Mouse (Mus musculus): ENCODE results near the gene Tbc1d9b. TPM values are rescaled to one million over a fixed set of nuclear protein-coding genes. Genes with fewer than 3 reads are reported as not detected.

The Tbc1d9b gene
- polyA plus RNA-seq, 1 experiment from 2014 or later: 16.7 TPM

GRCm38 (mm10) chr11:50147267-50147957 is 16.2 kb downstream of the Tbc1d9b start:
- Histone ChIP-seq H3K9ac (ENCODE audit: low read depth, low read length) (no peak overlapping the region), H3K4me2 (replicated peaks; ENCODE audit: low read depth) (no peak overlapping the region), H3K27ac (ENCODE audit: low read depth, low read length) (no peak overlapping the region; the same call in 1 of the 2 replicates), H3K36me3 (ENCODE audit: control insufficient read depth, insufficient read depth) (peaks cover 72% of the 10 kb centered on the region), H3K9me3 (ENCODE audit: control insufficient read depth) (no peaks in the 10 kb centered on the region), H3K4me1 (replicated peaks; ENCODE audit: control insufficient read depth, insufficient read depth, low read length) (no peaks in the 10 kb centered on the region), H3K27me3 (replicated peaks; ENCODE audit: control insufficient read depth, insufficient read depth, low read length) (no peaks in the 10 kb centered on the region), H3K4me3 (ENCODE audit: low read depth, low read length) (no peak overlapping the region)
- WGBS: 71% methylated on average over 9 of the region's 9 CpGs
- no peak for ATAC-seq
- no peak for TF ChIP-seq CTCF (IDR thresholded peaks at IDR 0.05; ENCODE audit: low read depth)

GRCm38 (mm10) chr11:50147958-50148476 is 16.8 kb downstream of the Tbc1d9b start:
- peaks cover 72% of the 10 kb centered on the region for H3K36me3 ChIP-seq (ENCODE audit: control insufficient read depth, insufficient read depth)
- H3K27ac ChIP-seq (ENCODE audit: low read depth, low read length): no peak overlapping the region
- H3K4me1 ChIP-seq (replicated peaks; ENCODE audit: control insufficient read depth, insufficient read depth, low read length): no peaks in the 10 kb centered on the region
- WGBS: 96% methylated on average over 11 of the region's 11 CpGs
- no peaks in the 10 kb centered on the region for H3K9me3 ChIP-seq (ENCODE audit: control insufficient read depth)
- H3K9ac ChIP-seq (ENCODE audit: low read depth, low read length): no peak overlapping the region; the same call in 1 of the 2 replicates
- no peak for TF ChIP-seq CTCF (IDR thresholded peaks at IDR 0.05; ENCODE audit: low read depth)
- H3K27me3 ChIP-seq (replicated peaks; ENCODE audit: control insufficient read depth, insufficient read depth, low read length): no peaks in the 10 kb centered on the region
- no peak overlapping the region for H3K4me2 ChIP-seq (replicated peaks; ENCODE audit: low read depth)
- no peak for ATAC-seq
- no peak overlapping the region for H3K4me3 ChIP-seq (ENCODE audit: low read depth, low read length)

- no peak overlapping the region for H3K27ac ChIP-seq (ENCODE audit: low read depth, low read length)
- no peak overlapping the region for H3K4me2 ChIP-seq (replicated peaks; ENCODE audit: low read depth)
- TF ChIP-seq CTCF (IDR thresholded peaks at IDR 0.05; ENCODE audit: low read depth): no peak
- ATAC-seq: no peak
- no peaks in the 10 kb centered on the region for H3K27me3 ChIP-seq (replicated peaks; ENCODE audit: control insufficient read depth, insufficient read depth, low read length)
- H3K9me3 ChIP-seq (ENCODE audit: control insufficient read depth): no peaks in the 10 kb centered on the region
- H3K36me3 ChIP-seq (ENCODE audit: control insufficient read depth, insufficient read depth): peaks cover 77% of the 10 kb centered on the region
- H3K4me1 ChIP-seq (replicated peaks; ENCODE audit: control insufficient read depth, insufficient read depth, low read length): no peaks in the 10 kb centered on the region
- H3K4me3 ChIP-seq (ENCODE audit: low read depth, low read length): no peak overlapping the region
- H3K9ac ChIP-seq (ENCODE audit: low read depth, low read length): no peak overlapping the region
- WGBS: 78% methylated on average over 7 of the region's 7 CpGs
These were observed 18.0 kb downstream of the Tbc1d9b start for GRCm38 (mm10) chr11:50149200-50149599.

GRCm38 (mm10) chr11:50149603-50150150 is 18.5 kb downstream of the Tbc1d9b start:
- peaks cover 81% of the 10 kb centered on the region for H3K36me3 ChIP-seq (ENCODE audit: control insufficient read depth, insufficient read depth)
- no peak overlapping the region for H3K4me2 ChIP-seq (replicated peaks; ENCODE audit: low read depth)
- no peak overlapping the region for H3K4me3 ChIP-seq (ENCODE audit: low read depth, low read length)
- H3K9ac ChIP-seq (ENCODE audit: low read depth, low read length): no peak overlapping the region
- no peaks in the 10 kb centered on the region for H3K4me1 ChIP-seq (replicated peaks; ENCODE audit: control insufficient read depth, insufficient read depth, low read length)
- ATAC-seq: no peak
- no peaks in the 10 kb centered on the region for H3K9me3 ChIP-seq (ENCODE audit: control insufficient read depth)
- H3K27me3 ChIP-seq (replicated peaks; ENCODE audit: control insufficient read depth, insufficient read depth, low read length): no peaks in the 10 kb centered on the region
- no peak overlapping the region for H3K27ac ChIP-seq (ENCODE audit: low read depth, low read length)
- no peak for TF ChIP-seq CTCF (IDR thresholded peaks at IDR 0.05; ENCODE audit: low read depth)
- 80% methylated on average over 9 of the region's 9 CpGs for WGBS

- ATAC-seq: no peak
- no peak for TF ChIP-seq CTCF (IDR thresholded peaks at IDR 0.05; ENCODE audit: low read depth)
- no peak overlapping the region for H3K4me2 ChIP-seq (replicated peaks; ENCODE audit: low read depth)
- no peak overlapping the region for H3K27ac ChIP-seq (ENCODE audit: low read depth, low read length)
- no peaks in the 10 kb centered on the region for H3K9me3 ChIP-seq (ENCODE audit: control insufficient read depth)
- H3K4me3 ChIP-seq (ENCODE audit: low read depth, low read length): no peak overlapping the region
- H3K36me3 ChIP-seq (ENCODE audit: control insufficient read depth, insufficient read depth): peaks cover 83% of the 10 kb centered on the region
- no peaks in the 10 kb centered on the region for H3K4me1 ChIP-seq (replicated peaks; ENCODE audit: control insufficient read depth, insufficient read depth, low read length)
- H3K9ac ChIP-seq (ENCODE audit: low read depth, low read length): no peak overlapping the region
- H3K27me3 ChIP-seq (replicated peaks; ENCODE audit: control insufficient read depth, insufficient read depth, low read length): no peaks in the 10 kb centered on the region
- 87% methylated on average over 3 of the region's 3 CpGs for WGBS
These were observed 20.2 kb downstream of the Tbc1d9b start for GRCm38 (mm10) chr11:50151374-50151773.

- H3K9me3 ChIP-seq (ENCODE audit: control insufficient read depth): no peaks in the 10 kb centered on the region
- 78% methylated on average over 9 of the region's 9 CpGs for WGBS
- ATAC-seq: no peak
These were observed 23.0 kb downstream of the Tbc1d9b start for GRCm38 (mm10) chr11:50154166-50154565.

More at GRCm38 (mm10) chr11:50154166-50154565, 23.0 kb downstream of the Tbc1d9b start:
- no peak overlapping the region for H3K9ac ChIP-seq (ENCODE audit: low read depth, low read length)
- H3K27ac ChIP-seq (ENCODE audit: low read depth, low read length): no peak overlapping the region
- no peaks in the 10 kb centered on the region for H3K4me1 ChIP-seq (replicated peaks; ENCODE audit: control insufficient read depth, insufficient read depth, low read length)
- H3K36me3 ChIP-seq (ENCODE audit: control insufficient read depth, insufficient read depth): peaks cover 92% of the 10 kb centered on the region
- no peak for TF ChIP-seq CTCF (IDR thresholded peaks at IDR 0.05; ENCODE audit: low read depth)
- H3K27me3 ChIP-seq (replicated peaks; ENCODE audit: control insufficient read depth, insufficient read depth, low read length): no peaks in the 10 kb centered on the region
- no peak overlapping the region for H3K4me3 ChIP-seq (ENCODE audit: low read depth, low read length)
- no peak overlapping the region for H3K4me2 ChIP-seq (replicated peaks; ENCODE audit: low read depth)

Measured in intestine, postnatal 0 days (tissue).